Mouse (Mus musculus) cerebellum, adult 2 months (tissue): ENCODE data around the gene Tuba1c.

ENCODE experiments used
- CTCF ChIP-seq: fragments of 200-500 bp; IDR thresholded peaks from 2 replicates; pipeline ENCODE4 v1.5.1; 2011; ENCODE audit warnings: low read depth, mild to moderate bottlenecking, control low read depth, low read length, moderate library complexity, borderline replicate concordance; ENCODE audit not compliant: insufficient read depth
- POLR2A ChIP-seq: fragments of 200-500 bp; IDR thresholded peaks from 2 replicates; pipeline ENCODE4 v1.6.1; 2011; ENCODE audit warnings: low read length, control low read depth, borderline replicate concordance; ENCODE audit not compliant: insufficient read depth

DNA sequence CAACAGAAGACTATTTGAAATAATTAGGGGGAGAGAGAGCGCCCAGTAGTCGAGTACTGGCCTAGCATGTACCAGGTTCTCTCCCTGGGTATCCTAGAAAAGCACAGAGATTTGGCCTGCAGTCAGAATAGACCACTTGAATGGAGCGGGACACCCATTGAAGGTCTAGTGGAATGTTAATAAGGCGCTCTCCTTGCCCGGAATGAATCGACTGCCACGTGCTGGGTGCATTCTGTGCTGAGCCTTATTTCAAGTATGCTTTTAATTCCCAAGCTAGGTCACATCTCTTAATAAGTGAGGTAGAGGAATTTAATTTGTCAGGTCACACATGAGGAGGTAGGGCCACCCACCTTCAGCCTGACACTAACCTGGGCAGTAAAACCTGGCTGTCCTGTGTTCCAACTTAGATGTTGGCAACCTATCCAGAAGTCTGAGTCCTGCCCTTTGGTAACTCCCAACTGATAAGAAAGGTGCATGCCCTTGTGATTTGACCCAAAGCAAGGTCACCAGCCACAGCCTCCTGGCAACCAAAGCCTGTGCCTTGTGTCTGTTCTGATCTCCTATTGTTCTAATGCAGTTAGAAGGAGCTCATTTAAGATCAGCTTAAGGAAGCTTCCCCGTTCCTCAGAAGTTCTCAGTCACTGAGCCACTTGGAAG lies 6.7 kb downstream of the Tuba1c start:
- TF ChIP-seq CTCF (no peak), POLR2A (no peak)
